Mouse (Mus musculus): ENCODE measurements around the gene Kalrn. TPM values are rescaled to one million over a fixed set of nuclear protein-coding genes. Genes with fewer than 3 reads are reported as not detected.

Gene Kalrn
- polyA plus RNA-seq, 1 experiment from 2014 or later, result 11.0 TPM

GRCm38 (mm10) chr16:34516891-34517398, 56.4 kb downstream of the Kalrn start:
- no peaks in the 10 kb centered on the region for H3K36me3 ChIP-seq (replicated peaks)
- H3K27me3 ChIP-seq (ENCODE audit: poor library complexity, severe bottlenecking), result no peaks in the 10 kb centered on the region
- DNase-seq (ENCODE audit: extremely low spot score, low spot score), result no peak
- no peak overlapping the region for H3K4me3 ChIP-seq
- 0 out of 2 replicates have a peak overlapping the region, but pooled peaks have one; percentile 13 for H3K27ac ChIP-seq
- WGBS, result 84% methylated on average over 12 of the region's 12 CpGs
- H3K9me3 ChIP-seq, result no peaks in the 10 kb centered on the region; the same call in 1 of the 2 replicates
- peaks cover 55% of the 10 kb centered on the region for H3K4me1 ChIP-seq

- no peak for DNase-seq (ENCODE audit: extremely low spot score, low spot score)
- Histone ChIP-seq H3K4me1 (peaks cover 52% of the 10 kb centered on the region), H3K27ac (no peak overlapping the region), H3K27me3 (ENCODE audit: poor library complexity, severe bottlenecking) (no peaks in the 10 kb centered on the region), H3K4me3 (no peak overlapping the region), H3K36me3 (replicated peaks) (no peaks in the 10 kb centered on the region), H3K9me3 (no peaks in the 10 kb centered on the region; the same call in 1 of the 2 replicates)
- 81% methylated on average over 4 of the region's 4 CpGs for WGBS
These were observed 57.8 kb downstream of the Kalrn start for GRCm38 (mm10) chr16:34515485-34515884.

GRCm38 (mm10) chr16:34513956-34514593, 59.3 kb downstream of the Kalrn start:
- DNase-seq (ENCODE audit: extremely low spot score, low spot score), result no peak
- H3K27ac ChIP-seq, result no peak overlapping the region
- H3K36me3 ChIP-seq (replicated peaks), result no peaks in the 10 kb centered on the region
- H3K27me3 ChIP-seq (ENCODE audit: poor library complexity, severe bottlenecking), result no peaks in the 10 kb centered on the region
- peaks cover 56% of the 10 kb centered on the region for H3K4me1 ChIP-seq
- H3K4me3 ChIP-seq, result no peak overlapping the region
- no peaks in the 10 kb centered on the region for H3K9me3 ChIP-seq
- WGBS, result 74% methylated on average over 13 of the region's 13 CpGs

- Histone ChIP-seq H3K27me3 (ENCODE audit: poor library complexity, severe bottlenecking) (no peaks in the 10 kb centered on the region), H3K4me3 (no peak overlapping the region), H3K36me3 (replicated peaks) (no peaks in the 10 kb centered on the region), H3K9me3 (no peaks in the 10 kb centered on the region), H3K4me1 (peaks cover 46% of the 10 kb centered on the region), H3K27ac (no peak overlapping the region)
- no peak for DNase-seq (ENCODE audit: extremely low spot score, low spot score)
- WGBS, result 96% methylated on average over 4 of the region's 4 CpGs
These were observed 61.0 kb downstream of the Kalrn start for GRCm38 (mm10) chr16:34512326-34512725.

GRCm38 (mm10) chr16:34508125-34508524, 65.2 kb downstream of the Kalrn start:
- Histone ChIP-seq H3K9me3 (no peaks in the 10 kb centered on the region), H3K27ac (no peak overlapping the region), H3K4me1 (peaks cover 15% of the 10 kb centered on the region), H3K36me3 (replicated peaks) (no peaks in the 10 kb centered on the region), H3K27me3 (ENCODE audit: poor library complexity, severe bottlenecking) (no peaks in the 10 kb centered on the region), H3K4me3 (no peak overlapping the region)
- no peak for DNase-seq (ENCODE audit: extremely low spot score, low spot score)
- WGBS, result 90% methylated on average over 1 of the region's 1 CpGs

GRCm38 (mm10) chr16:34506048-34506447, 67.3 kb downstream of the Kalrn start:
- DNase-seq (ENCODE audit: extremely low spot score, low spot score), result no peak
- H3K27me3 ChIP-seq (ENCODE audit: poor library complexity, severe bottlenecking), result no peaks in the 10 kb centered on the region
- no peaks in the 10 kb centered on the region for H3K9me3 ChIP-seq
- no peak overlapping the region for H3K4me3 ChIP-seq
- no peak overlapping the region for H3K27ac ChIP-seq
- WGBS, result 91% methylated on average over 2 of the region's 2 CpGs
- H3K36me3 ChIP-seq (replicated peaks), result no peaks in the 10 kb centered on the region
- peaks cover 15% of the 10 kb centered on the region for H3K4me1 ChIP-seq

GRCm38 (mm10) chr16:34504250-34504649, 69.1 kb downstream of the Kalrn start:
- peaks cover 6% of the 10 kb centered on the region; the same call in 1 of the 2 replicates for H3K4me1 ChIP-seq
- H3K36me3 ChIP-seq (replicated peaks), result no peaks in the 10 kb centered on the region
- no peaks in the 10 kb centered on the region for H3K27me3 ChIP-seq (ENCODE audit: poor library complexity, severe bottlenecking)
- no peak overlapping the region for H3K4me3 ChIP-seq
- no peak overlapping the region for H3K27ac ChIP-seq
- H3K9me3 ChIP-seq, result no peaks in the 10 kb centered on the region
- 92% methylated on average over 10 of the region's 10 CpGs for WGBS
- DNase-seq (ENCODE audit: extremely low spot score, low spot score), result no peak

- Histone ChIP-seq H3K9me3 (no peaks in the 10 kb centered on the region; the same call in 1 of the 2 replicates), H3K4me3 (no peak overlapping the region), H3K27ac (no peak overlapping the region), H3K36me3 (replicated peaks) (no peaks in the 10 kb centered on the region), H3K27me3 (ENCODE audit: poor library complexity, severe bottlenecking) (no peaks in the 10 kb centered on the region), H3K4me1 (no peaks in the 10 kb centered on the region)
- no peak for DNase-seq (ENCODE audit: extremely low spot score, low spot score)
These were observed 71.2 kb downstream of the Kalrn start for GRCm38 (mm10) chr16:34502110-34502509.

GRCm38 (mm10) chr16:34494741-34495140, 78.6 kb downstream of the Kalrn start:
- WGBS, result 84% methylated on average over 1 of the region's 1 CpGs
- no peak for DNase-seq (ENCODE audit: extremely low spot score, low spot score)
- H3K4me3 ChIP-seq, result no peak overlapping the region

GRCm38 (mm10) chr16:34493914-34494313, 79.4 kb downstream of the Kalrn start:
- H3K27me3 ChIP-seq (ENCODE audit: poor library complexity, severe bottlenecking), result no peaks in the 10 kb centered on the region
- H3K9me3 ChIP-seq, result peaks cover 5% of the 10 kb centered on the region; the same call in 1 of the 2 replicates
- H3K36me3 ChIP-seq (replicated peaks), result no peaks in the 10 kb centered on the region
- H3K27ac ChIP-seq, result no peak overlapping the region
- H3K4me3 ChIP-seq, result no peak overlapping the region
- DNase-seq (ENCODE audit: extremely low spot score, low spot score), result no peak
- WGBS, result 79% methylated on average over 3 of the region's 3 CpGs
- H3K4me1 ChIP-seq, result peaks cover 23% of the 10 kb centered on the region

More at GRCm38 (mm10) chr16:34494741-34495140, 78.6 kb downstream of the Kalrn start:
- Histone ChIP-seq H3K4me1 (peaks cover 22% of the 10 kb centered on the region), H3K27me3 (ENCODE audit: poor library complexity, severe bottlenecking) (no peaks in the 10 kb centered on the region), H3K9me3 (peaks cover 5% of the 10 kb centered on the region; the same call in 1 of the 2 replicates), H3K27ac (no peak overlapping the region), H3K36me3 (replicated peaks) (no peaks in the 10 kb centered on the region)

- DNase-seq (ENCODE audit: extremely low spot score, low spot score), result no peak
- 69% methylated on average over 8 of the region's 8 CpGs for WGBS
- peaks cover 26% of the 10 kb centered on the region for H3K4me1 ChIP-seq
These were observed 82.1 kb downstream of the Kalrn start for GRCm38 (mm10) chr16:34491225-34491624.

GRCm38 (mm10) chr16:34490506-34490905, 82.8 kb downstream of the Kalrn start:
- no peak overlapping the region for H3K27ac ChIP-seq
- no peak for DNase-seq (ENCODE audit: extremely low spot score, low spot score)
- H3K9me3 ChIP-seq, result no peaks in the 10 kb centered on the region
- H3K4me3 ChIP-seq, result no peak overlapping the region
- no peaks in the 10 kb centered on the region for H3K36me3 ChIP-seq (replicated peaks)
- no peaks in the 10 kb centered on the region for H3K27me3 ChIP-seq (ENCODE audit: poor library complexity, severe bottlenecking)
- peaks cover 33% of the 10 kb centered on the region for H3K4me1 ChIP-seq
- 62% methylated on average over 8 of the region's 8 CpGs for WGBS

More at GRCm38 (mm10) chr16:34491225-34491624, 82.1 kb downstream of the Kalrn start:
- Histone ChIP-seq H3K9me3 (no peaks in the 10 kb centered on the region), H3K27ac (no peak overlapping the region), H3K4me3 (no peak overlapping the region), H3K27me3 (ENCODE audit: poor library complexity, severe bottlenecking) (no peaks in the 10 kb centered on the region), H3K36me3 (replicated peaks) (no peaks in the 10 kb centered on the region)

- Histone ChIP-seq H3K36me3 (replicated peaks) (no peaks in the 10 kb centered on the region), H3K9me3 (no peaks in the 10 kb centered on the region), H3K4me1 (peaks cover 38% of the 10 kb centered on the region), H3K27me3 (ENCODE audit: poor library complexity, severe bottlenecking) (no peaks in the 10 kb centered on the region), H3K27ac (no peak overlapping the region), H3K4me3 (no peak overlapping the region)
- DNase-seq (ENCODE audit: extremely low spot score, low spot score), result no peak
- WGBS, result 52% methylated on average over 3 of the region's 3 CpGs
These were observed 83.5 kb downstream of the Kalrn start for GRCm38 (mm10) chr16:34489805-34490325.
